Mouse (Mus musculus) cerebellum, postnatal 10 days (tissue): Measurements from ENCODE around the gene Tmem200b.
A peak's percentile ranks its signal among the peaks of the same experiment; 100 is the strongest.

Experiments
- DNase-seq, 2 experiments: peaks; one replicate each; pipeline ENCODE4 v3.0.0; 2021; ENCODE audit warnings: mixed read lengths in 2 of 2

Tmem200b gene

GRCm38 (mm10) chr4:131968873-131969272 lies 47.3 kb downstream of the Tmem200b start:
- peak in 1 of 2 experiments; percentile 8 for DNase-seq

- no peak for DNase-seq
These were observed 48.8 kb downstream of the Tmem200b start for GRCm38 (mm10) chr4:131970244-131970853.
